Mouse (Mus musculus) left cerebral cortex, adult 6 months (tissue): ENCODE measurements around the gene Slc44a2. TPM values are rescaled to one million over a fixed set of nuclear protein-coding genes. Genes with fewer than 3 reads are reported as not detected.

Experiments
- long read RNA-seq, 2 experiments: library from polyadenylated mRNA; unstranded; transcript quantifications; one replicate each; pipeline ENCODE4 v2.0.0; 2019 to 2020
- polyA plus RNA-seq: library from polyadenylated mRNA; unstranded; fragments of <200 nt; fragmentation: Nextera tagmentation; gene quantifications from 2 replicates; pipeline ENCODE4 v1.2.3, GENCODE M21; 2021

The Slc44a2 gene
- polyA plus RNA-seq, result 15.7 and 18.2 TPM in 2 replicates
- long read RNA-seq, experiment 1, transcript Slc44a2-210 (22 exons, 3,478 nt), result major isoform, 25 of 96 reads
- long read RNA-seq, experiment 1, partial matches to known transcripts, result 15 of 96 reads
- long read RNA-seq, experiment 1, other reads (novel, unspliced or antisense), result 56 of 96 reads
- long read RNA-seq, experiment 2, transcript Slc44a2-210 (22 exons, 3,478 nt), result major isoform, 6 of 17 reads
- long read RNA-seq, experiment 2, partial matches to known transcripts, result 6 of 17 reads
- long read RNA-seq, experiment 2, other reads (novel, unspliced or antisense), result 5 of 17 reads

DNA sequence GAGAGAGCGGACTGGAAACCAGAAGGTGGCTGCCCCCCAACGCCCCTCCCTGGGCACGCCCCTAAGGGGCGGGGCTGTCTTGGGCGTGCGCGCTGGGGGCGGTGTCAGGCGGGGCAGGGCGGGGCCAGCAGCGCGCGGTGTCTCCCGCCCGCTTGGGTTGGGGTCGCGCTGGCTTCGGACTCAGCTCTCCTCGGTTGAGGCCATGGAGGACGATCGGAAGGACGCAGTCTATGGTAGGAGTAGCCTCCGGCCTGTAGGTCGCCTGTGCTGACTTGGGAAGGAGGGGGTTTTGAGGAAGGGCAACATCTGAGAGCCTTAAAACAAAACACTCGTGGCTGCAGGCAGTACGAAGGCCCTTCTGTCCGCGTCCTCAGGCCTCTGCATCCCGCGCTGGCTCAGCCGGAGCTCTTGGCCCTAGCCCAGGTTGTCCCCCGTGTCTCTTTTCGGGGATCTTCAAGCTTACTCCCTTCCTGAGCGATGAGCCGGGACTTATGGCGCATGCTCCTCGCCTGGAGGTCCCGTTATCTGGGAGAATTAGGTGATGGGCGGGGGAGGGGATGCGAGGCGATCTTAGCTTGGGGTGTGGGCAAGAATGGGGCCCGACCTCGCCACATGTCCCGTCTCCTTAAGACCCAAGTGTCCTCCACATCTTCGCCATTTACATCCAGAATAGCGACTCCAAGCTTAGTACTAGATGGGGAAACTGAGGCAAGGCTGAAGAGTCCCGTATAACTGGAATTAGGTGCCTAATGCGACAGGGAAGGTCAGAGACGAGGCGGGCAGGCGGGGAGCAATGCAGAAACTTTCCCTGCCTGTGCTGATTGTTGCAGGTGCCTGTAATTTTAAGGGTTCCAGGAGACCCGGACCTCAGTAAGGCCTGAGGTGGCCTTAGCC is at the start of gene Slc44a2:
Gene Slc44a2, plus strand, starts transcription at position 80 of the 894 bp plus-strand sequence.

DNA sequence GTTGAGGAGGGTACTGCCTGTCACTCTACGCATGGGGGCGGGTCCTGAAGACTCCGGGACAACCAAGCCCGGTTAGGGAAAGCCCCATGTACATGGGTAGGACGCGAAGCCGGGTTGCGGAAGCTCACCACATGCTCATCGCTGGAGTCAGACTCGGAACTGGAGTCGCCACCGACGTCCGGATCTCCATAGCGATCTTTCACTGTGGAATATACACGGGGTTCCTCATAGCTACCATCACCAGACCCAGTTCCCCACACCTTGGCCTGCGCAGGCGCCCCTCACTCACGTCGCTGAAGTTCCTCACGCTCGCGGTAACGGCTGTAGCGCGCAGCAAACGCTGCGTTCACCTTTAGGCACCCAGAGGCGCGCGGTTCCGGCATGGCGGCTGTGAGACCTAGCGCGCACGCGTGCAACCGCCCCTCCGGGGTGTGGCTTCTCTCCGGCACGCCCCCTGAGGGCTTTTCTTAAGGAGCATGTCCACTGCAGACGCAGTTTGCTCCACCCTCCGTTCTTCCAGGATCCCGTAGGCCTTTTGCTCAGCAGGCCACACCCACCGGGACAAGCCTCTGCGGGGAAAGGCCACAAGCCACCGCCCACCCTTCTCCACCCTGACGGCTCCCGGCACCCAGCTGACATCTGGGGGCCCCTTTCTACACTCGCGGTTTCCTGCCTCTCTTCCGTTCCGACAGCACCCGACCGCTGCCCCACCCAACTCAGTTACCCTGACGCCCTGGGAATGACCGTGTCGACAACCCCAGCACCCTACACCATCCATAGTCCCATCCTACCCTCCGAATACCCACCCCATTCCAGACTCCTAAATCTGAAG is 32.7 kb upstream of the Slc44a2 start, which contains the start of gene Kri1:
Gene Kri1, minus strand, starts transcription at position 399 of the 832 bp plus-strand sequence.

DNA sequence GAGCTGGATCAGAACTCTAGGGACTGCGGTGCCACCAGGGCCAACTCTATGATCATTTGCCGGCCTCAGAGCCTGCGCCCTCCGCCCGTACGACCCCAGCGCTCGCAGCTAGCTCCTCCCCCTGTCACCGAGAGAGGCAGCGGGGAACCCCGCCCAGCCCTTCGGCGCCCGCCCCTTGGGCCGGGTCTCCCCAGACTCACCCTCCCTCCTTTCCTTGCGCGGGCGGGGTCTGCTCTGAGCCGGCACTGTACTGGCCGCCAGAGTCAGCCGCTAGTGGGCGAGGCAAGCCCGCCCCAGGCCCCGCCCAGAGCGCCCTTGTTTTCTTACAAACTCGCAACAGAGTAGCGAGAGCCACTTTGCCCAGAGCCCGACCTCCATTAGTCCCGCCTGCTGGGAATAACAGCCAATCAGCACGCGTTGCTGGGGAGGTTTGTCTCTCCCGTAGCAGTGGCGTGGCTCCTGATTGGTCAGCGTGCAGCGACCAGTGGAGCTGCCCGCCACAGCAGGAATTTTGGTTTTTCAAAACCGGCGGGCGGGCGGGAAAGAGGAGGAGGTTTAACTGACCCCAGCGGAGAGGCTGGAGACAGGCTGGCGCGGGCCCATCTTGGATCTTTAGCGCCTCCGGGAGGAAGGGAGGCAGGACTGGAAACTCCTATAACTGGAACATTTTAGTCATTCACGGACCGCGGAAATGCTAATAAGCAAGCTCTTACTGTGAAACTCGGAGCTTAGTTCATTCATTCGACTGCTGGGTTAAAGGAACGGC is 29.3 kb upstream of the Slc44a2 start, which contains the start of gene Cdkn2d:
Gene Cdkn2d, minus strand, starts transcription at position 386 of the 766 bp plus-strand sequence.

DNA sequence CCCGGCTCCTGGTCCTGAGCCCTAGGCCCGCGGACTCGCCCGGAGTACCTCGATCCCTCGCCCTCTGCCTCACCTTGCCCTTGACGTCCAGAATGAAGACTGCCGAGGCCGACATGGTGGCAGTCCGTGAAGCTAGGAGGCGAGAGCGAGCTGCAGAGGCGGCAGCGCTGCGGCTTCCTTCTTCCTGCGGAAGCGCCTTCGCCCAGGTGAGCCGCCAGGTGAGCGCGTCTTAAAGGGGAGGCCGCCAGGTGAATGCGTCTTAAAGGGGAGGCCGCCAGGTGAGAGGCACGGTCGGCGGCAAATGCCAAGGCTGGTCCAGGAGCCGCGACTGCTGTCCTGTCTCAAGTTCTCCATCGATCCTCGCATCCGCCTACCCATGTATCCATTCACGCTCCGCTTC is 8.4 kb upstream of the Slc44a2 start, which contains the start of gene Ap1m2:
Gene Ap1m2, minus strand, starts transcription at position 204 of the 400 bp plus-strand sequence.

DNA sequence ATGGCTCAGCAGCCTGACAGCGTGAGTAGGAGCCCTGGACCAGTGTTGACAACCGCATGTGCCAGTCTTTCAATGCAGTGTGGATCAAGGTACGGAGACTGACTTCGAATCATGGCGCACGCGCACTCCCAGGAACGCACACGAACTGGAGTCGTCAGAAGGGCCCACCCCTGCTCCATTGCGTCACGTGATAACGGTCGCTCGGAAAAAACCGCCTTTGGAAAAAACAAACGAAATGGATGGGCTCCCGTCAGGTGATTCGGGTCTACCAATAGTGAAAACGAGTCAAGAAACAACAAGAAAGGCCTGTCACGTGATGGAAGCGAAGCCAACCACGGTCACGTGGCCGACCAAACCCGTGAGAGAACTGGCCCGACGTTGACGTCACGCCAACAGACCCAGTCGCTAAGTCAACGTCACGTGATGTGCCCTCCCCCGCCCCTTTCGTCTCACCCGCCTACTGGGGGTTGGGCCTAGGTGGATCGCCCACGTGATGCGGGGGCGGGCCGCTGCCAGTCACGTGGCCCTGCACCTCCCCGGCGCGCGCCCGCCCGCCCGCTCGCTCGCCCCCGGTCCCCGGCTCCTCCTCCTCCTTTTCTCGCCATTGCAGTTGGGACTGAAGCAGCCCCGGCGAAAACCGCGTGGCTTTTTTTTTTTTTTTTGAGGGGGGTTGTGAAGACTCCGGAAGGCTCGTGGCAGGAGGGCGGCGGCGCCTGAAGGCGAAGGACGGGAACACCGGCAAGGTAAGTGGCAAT is 47.0 kb downstream of the Slc44a2 start, which contains the start of gene Ilf3:
Gene Ilf3, plus strand, starts transcription at position 515 of the 755 bp plus-strand sequence.

Other genes with a start within 250 kb of the Slc44a2 start
- 0.46 and 0.58 TPM in 2 replicates for gene Gm49373, start 247.6 kb upstream of the Slc44a2 start, polyA plus RNA-seq
- gene Fdx1l, start 247.1 kb upstream of the Slc44a2 start, polyA plus RNA-seq, result 212 and 230 TPM in 2 replicates
- gene Gm38431, start 228.7 kb upstream of the Slc44a2 start, polyA plus RNA-seq, result 5.8 and 7.4 TPM in 2 replicates
- 4.0 and 8.1 TPM in 2 replicates for gene Raver1, start 228.7 kb upstream of the Slc44a2 start, polyA plus RNA-seq
- 2.4 and 2.9 TPM in 2 replicates for gene Tyk2, start 189.5 kb upstream of the Slc44a2 start, polyA plus RNA-seq
- gene Cdc37, start 170.7 kb upstream of the Slc44a2 start, polyA plus RNA-seq, result 167 and 170 TPM in 2 replicates
- gene Pde4a, start 155.0 kb upstream of the Slc44a2 start, polyA plus RNA-seq, result 29.6 and 36.5 TPM in 2 replicates
- gene Keap1, start 81.3 kb upstream of the Slc44a2 start, polyA plus RNA-seq, result 53.0 and 60.6 TPM in 2 replicates
- 18.4 and 20.5 TPM in 2 replicates for gene S1pr5, start 72.3 kb upstream of the Slc44a2 start, polyA plus RNA-seq
- gene Atg4d, start 55.4 kb upstream of the Slc44a2 start, polyA plus RNA-seq, result 44.5 and 53.2 TPM in 2 replicates
- gene Kri1, start 32.7 kb upstream of the Slc44a2 start, polyA plus RNA-seq, result 3.8 and 3.9 TPM in 2 replicates
- gene Cdkn2d, start 29.3 kb upstream of the Slc44a2 start, polyA plus RNA-seq, result 98.5 and 119 TPM in 2 replicates
- gene Ap1m2, start 8.4 kb upstream of the Slc44a2 start, polyA plus RNA-seq, result 1.2 and 1.5 TPM in 2 replicates
- 102 and 148 TPM in 2 replicates for gene Ilf3, start 47.2 kb downstream of the Slc44a2 start, polyA plus RNA-seq
- gene Qtrt1, start 91.1 kb downstream of the Slc44a2 start, polyA plus RNA-seq, result 17.3 and 20.9 TPM in 2 replicates
- 19.6 and 22.0 TPM in 2 replicates for gene Dnm2, start 104.2 kb downstream of the Slc44a2 start, polyA plus RNA-seq
- 32.1 and 32.7 TPM in 2 replicates for gene Tmed1, start 189.6 kb downstream of the Slc44a2 start, polyA plus RNA-seq
- gene AB124611, start 205.5 kb downstream of the Slc44a2 start, polyA plus RNA-seq, result 0.40 and 0.46 TPM in 2 replicates
- gene Carm1, start 226.2 kb downstream of the Slc44a2 start, polyA plus RNA-seq, result 7.5 and 8.3 TPM in 2 replicates